Mouse (Mus musculus) adrenal gland (tissue): ENCODE data around the gene Magi1.

ENCODE experiments used
- intact Hi-C: fragments of 180-260 bp; cut with DNase I; formaldehyde crosslinking; loops from one replicate; pipeline ENCODE4 v1.15.1; 2025

The Magi1 gene

DNA sequence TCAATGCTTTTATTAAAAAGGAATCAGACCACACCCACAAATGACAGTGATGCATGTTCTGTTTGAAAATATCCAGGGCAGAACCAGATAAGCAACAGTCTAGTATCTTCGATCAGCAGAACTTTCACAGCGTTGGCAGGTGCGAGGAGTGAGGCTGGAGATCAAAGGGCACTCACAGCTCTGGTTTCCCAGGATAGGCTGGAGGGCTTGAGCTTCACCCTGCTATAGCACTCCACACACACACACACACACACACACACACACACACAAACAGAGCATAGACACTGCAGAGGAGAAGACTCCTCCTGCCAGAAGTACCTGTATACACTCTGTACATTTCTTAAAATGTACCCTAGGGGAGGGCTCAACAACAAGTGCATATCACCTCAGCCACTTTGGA, 214.3 kb downstream of the Magi1 start:
- intact Hi-C loops, result no loop called here

DNA sequence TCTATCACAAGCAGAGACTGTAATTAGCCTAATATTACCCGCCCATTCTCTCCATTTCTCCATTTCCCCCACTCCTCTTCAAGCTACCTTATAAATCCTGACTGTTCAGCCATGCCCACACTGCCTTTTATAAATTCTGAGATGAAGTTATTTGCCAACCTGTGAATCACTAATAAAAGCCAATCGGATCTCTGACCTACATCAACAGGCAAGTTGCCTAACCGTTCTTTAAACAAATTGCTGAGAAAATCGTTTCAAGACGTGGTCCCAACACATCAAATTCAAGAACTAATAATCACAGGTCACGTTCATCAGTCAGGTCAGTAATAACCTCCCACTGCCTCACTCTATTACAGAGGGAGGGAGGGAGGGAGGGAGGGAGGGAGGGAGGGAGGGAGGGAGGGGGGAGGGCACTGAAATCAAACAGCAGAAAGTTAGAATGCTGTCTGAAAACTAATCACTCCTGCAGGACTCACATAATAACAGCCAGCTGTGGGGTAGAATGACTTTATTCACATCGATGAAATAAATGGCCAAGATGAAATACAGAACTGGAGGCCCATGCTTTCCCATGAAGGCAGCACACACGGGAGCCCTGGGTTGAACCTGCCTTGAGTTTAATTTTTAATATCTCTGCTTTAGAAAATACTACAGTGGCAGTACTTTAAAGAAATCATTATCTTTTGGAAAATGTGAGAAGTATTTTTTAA, 215.8 kb downstream of the Magi1 start:
- intact Hi-C loops, result no loop called here

DNA sequence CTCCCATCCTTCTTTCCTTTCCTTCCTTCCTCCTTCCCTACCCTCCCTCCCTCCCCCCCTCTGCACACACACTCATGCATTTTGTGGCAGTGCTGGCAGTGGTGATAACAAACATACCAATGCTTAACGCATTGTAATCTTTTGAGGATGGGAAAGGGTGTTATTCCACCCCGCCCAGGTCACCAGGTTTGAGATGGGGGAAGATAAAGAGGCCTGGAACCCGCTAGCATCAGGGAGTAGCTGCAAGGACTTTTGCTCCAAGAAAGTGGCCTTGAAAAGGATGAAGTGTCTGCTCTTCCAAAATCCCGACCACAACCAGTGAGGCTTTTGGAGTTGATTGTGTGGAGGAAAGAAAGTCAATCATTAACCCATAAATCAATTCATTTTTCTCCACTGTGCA, 218.9 kb downstream of the Magi1 start:
- intact Hi-C loops, result no loop called here

DNA sequence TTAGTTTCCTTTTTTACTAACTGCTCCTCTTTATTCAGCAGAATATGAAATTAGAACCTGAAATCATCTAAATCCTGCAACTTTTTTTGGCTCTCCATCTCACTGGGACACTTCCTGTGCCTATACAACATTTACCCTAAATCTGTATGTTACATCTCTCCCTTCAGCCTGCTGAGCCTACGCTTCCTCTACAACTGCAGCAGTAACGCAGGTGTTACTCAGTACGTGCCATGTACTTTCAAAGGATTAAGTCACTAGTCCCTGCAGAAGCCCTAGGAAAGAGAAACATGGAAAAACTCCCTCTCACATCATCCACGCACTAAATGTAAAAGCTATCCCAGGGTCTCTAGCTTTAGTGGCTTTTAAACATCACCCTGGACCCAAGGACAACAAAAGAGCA, 220.2 kb downstream of the Magi1 start:
- intact Hi-C loops, result no loop called here

DNA sequence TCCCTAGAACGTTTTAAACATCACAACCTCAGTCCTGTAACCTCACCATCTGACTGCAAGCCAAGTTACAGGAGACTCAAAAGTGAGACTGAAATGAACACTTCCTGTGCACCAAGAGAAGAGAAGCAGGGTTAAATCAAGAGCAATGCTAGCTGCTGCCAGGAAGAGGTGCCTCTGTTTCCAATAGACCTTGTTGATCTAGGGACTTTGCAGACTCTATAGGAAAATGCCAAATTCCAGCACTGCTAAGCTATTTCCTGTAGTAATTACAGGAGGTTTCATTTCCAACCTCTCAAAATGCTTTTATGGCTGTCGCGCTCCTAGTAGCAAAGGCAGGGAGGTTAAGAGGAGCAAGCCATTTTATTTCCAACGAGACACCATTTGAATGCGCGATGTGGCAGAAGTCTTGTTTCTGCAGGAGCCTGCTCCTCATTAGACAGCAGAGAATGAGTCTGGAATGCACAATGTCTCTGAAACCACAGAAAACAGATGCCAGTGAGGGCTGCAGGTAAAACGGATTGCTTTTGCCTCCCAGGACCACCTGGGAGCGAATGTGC, 222.2 kb downstream of the Magi1 start:
- intact Hi-C loops, result no loop called here

DNA sequence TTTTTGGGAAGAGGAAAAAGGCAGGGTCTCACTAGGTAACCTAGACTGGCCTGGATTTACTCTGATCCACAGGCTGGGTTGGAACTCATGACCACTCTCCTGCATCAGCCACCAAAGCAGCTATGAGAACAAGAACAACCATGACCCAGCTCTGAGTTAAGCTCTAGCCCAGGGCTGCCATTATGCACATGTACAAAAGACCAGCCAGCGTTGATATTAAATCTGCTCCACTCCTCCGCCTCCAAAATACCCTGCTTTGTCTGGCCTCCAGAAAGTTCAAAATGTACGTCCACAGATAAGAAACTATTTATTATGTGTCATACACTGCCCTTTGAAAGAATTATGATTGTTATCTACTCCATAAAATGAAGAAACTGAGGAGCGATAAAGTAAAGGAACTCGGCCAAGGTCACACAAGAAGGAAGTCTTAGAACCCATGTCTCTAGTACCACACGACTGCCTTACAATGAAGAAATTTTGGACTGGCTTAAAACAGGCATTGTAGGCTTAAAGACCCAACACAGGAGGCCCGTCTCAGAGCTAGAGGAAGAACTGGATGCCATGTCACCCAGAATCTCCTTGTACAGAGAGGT, 223.0 kb downstream of the Magi1 start:
- intact Hi-C loops, result no loop called here

DNA sequence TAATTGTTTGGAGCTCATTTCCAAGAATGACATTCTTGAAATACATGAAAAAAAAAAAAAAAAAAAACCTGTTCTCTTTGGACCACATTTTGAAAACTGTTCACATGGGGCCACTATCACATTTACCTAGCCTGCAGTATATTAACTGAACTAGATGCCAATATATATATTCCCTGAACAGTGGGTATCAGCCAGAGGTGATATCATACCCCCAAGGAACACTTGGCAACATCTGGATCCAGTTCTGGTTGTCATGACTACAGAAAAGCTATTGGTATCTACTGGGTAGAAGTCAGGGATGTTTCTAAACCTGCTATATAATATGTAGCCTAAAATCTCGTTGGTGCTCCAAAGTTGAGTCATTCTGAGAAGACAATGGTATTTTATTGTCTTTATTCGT, 224.6 kb downstream of the Magi1 start:
- intact Hi-C loops, result no loop called here

DNA sequence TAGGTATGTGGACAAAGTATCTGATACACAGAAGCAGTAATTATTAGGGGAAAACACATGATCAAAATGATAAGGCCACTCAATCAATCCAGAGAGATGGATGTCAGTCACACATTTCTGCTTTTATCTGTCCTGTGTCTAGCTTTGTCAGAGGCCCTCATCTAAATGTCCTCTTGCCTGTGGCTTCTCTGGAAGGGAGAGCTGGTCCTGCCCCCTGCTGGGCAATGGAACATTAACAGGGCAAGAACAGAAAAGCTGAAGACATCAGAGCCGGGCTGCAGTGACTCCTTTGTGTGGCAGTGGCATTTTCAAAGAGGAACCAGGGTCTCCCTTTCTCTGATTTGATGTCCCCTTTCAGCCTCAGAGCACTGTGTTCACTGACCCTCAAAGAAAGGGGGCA, 229.8 kb downstream of the Magi1 start:
- intact Hi-C loops, result loop anchor here (5.0 kb wide), 1 partner anchor 297 kb away; no protein-coding TSS in a partner anchor

DNA sequence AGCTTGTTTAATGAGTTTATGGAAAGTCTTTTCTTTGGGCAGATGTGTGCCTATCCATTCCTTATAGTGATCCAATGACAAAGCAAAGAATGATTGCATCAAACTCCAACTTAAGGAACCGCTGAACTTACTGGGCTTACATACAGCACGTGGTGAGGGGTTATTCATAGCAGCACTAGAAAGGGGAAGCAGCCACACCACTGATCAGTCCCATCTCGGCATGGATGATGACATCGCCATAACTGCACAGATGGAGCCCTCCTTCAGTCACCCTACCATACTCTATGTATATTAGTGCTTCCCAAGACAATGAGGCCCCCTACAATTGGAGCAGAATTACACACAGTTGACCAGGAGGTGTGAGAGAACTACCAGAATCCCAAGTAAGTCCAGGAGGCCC, 238.5 kb downstream of the Magi1 start:
- intact Hi-C loops, result no loop called here

DNA sequence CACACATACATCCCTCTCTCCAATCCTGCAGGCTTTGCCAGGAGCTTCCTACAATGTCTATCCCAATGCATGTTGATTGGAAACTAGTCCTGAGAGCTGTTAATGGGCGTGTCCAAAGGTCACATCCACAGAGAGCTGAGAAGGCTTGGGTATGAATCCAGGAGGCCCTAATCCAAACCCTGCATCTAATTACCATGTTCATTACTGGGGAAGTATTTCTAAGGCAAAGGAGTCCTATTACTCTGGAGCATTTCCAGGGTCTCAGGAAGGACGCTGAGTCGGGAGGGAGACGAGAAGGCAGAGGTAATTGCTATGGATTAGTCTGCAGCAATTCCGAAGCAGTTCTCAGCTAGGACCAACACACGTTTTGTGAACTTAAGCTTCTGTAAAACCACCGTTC, 240.3 kb downstream of the Magi1 start:
- intact Hi-C loops, result loop anchor here (5.0 kb wide), 1 partner anchor 281 kb away; no protein-coding TSS in a partner anchor

DNA sequence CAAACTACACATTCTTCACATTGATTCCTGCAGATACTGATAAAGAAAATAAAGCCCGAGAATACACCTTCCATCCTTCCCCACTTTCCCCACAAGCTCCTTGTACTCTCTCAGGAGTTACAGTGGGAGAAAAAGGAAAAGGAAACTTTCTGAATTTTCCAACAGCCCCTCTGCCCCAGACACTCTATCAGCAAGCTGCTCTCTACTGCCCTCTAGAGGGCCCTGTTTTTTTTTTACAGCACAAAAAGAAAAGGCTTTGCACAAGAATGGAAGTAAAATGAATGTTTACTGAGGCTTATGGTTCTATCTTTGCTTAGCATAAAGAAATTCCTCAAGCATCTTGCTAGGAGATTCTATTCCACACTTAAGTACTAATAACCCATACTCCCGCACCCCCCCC, 243.6 kb downstream of the Magi1 start:
- intact Hi-C loops, result loop anchor here (5.0 kb wide), 1 partner anchor 278 kb away; no protein-coding TSS in a partner anchor

DNA sequence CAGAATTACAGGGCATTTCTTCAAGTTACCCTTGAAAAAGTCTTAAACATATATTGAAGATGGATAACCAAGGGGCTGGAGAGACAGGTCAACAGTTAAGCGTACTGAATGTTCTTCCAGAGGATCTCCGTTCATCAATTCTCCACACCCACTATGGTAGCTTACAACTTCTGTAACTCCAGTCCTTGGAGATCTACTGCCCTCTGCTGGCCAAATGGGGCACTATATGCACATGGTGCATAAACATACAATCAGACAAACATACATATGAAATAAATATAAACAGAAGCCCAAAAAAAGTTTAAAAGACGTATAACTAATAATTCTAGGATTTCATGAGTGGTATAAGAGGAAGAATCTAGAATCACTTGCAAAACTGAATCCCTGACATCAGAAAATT, 244.8 kb downstream of the Magi1 start:
- intact Hi-C loops, result loop anchor here (5.0 kb wide), 1 partner anchor 42 kb away; no protein-coding TSS in a partner anchor

DNA sequence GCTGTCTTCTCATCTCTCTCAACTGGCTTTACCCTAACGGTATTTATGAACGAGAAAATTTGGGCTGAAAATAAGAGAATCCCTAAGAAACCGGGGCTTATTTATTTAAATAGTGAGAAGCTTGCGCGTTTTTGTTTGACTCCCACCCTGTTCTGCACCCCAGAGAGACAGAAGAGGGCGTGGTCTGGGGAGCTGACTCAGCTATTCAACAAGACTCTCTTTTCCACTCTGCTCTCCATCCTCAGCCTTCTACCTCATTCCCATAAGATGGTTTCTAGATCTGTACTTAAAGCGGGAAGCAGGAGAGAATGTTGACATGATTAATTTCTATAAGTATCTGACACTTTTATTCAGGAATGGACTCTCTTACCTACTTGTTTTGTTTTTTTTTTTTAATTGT, 247.2 kb downstream of the Magi1 start:
- intact Hi-C loops, result loop anchor here (5.0 kb wide), 1 partner anchor 39 kb away; no protein-coding TSS in a partner anchor

DNA sequence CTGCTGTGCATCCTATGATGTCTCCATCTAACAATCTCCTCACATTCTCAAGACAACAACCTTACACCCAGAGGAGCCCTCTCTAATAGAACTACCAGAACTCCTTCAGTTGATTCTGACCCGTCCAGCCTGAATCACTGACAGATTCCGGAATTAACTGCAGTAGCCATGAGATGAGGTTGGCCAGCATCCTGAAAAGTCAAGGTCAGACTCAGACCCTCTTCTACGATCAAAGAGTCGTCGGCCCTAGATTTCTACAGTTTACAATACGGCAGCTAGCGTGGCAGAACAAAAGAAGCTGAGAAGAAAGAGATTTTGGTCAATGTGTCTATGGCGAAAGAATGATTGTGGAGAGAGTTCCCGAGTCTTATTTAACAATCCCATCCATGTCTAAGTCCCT, 257.4 kb downstream of the Magi1 start:
- intact Hi-C loops, result no loop called here

DNA sequence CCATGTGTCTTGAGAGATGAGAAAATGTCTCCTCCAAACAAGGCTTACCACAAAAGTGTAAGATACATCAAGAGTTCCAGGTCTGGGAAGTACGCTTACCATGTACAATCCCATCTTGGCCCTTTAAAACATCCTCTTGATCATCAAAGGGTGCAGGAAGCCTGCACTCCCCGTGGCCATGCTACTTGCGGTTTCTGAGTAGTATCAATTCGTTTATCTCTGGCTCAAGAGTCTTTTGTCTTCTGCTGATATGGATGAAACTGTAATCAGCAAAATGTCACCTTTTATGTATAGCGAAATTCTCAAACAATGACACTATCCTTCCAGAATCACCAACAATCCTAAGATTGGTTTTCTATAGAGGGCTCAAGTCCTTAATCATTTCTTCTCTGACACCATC, 261.3 kb downstream of the Magi1 start:
- intact Hi-C loops, result no loop called here

DNA sequence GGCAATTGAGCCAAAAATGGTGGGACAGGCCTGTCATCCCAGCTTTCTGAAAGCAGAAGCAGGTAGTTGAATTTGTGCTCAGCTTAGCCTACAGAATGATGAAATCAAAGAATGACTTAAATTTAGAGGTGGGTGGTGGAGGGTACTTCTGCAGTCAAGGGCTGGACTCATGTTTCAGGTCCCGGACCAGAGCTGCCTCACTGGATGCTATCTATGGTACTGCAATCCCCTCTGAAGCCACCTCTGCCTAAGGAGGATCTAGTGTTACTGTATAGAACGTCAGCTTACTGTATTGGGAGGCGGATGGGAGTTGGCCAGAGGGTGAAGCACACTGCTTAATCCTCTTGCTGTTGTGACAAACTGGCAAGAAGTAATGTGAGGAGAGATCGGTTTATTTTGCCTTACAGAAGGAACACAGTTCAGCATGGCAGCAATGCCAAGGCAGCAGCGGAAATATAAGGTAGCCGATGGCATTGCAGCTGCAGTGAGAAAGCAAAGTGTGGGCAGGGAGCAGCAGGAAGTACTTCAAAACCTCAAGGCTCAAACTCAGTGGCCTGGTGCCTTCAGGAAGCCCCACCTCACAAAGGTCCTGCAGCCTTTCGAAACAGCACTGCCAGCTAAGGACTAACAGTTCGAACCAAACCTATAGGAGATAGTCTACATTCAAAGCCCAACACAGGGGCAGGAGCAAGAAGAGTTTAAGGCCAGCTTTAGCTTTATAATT, 262.3 kb downstream of the Magi1 start:
- intact Hi-C loops, result no loop called here

DNA sequence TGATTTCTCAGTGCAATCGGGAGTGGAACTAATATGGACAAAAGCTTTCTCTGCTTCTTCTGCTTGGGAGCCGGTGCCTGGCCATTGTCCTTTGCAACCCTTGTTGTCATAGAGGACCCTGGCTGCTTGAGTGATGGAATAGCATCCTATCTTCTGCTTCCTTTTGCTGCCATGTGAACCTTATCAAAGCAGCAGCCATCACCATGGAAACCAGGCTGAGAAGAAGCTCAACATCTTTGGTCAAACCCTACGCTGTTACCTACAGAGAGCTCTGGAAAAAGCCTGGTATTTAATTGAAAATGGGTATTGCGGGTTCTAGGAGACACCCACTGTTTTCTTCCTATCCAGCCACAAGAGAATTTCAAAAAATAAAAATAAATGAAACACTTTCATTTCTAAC, 263.2 kb downstream of the Magi1 start:
- intact Hi-C loops, result no loop called here

DNA sequence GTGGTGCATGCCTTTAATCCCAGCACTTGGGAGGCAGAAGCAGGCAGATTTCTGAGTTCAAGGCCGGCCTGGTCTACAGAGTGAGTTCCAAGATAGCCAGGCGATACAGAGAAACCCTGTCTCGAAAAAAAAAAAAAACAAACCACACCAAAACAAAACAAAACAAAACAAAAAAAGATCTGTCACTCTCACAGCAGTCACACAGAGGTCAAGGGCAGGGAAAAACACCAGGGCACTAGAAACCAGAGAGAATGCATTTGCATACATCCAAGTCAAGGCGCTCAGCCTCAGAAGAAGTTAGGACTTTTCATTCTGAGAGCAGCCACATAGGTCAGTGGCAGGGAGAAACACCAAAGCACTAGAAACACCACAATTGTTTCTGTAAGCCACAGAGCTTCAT, 263.8 kb downstream of the Magi1 start:
- intact Hi-C loops, result no loop called here

DNA sequence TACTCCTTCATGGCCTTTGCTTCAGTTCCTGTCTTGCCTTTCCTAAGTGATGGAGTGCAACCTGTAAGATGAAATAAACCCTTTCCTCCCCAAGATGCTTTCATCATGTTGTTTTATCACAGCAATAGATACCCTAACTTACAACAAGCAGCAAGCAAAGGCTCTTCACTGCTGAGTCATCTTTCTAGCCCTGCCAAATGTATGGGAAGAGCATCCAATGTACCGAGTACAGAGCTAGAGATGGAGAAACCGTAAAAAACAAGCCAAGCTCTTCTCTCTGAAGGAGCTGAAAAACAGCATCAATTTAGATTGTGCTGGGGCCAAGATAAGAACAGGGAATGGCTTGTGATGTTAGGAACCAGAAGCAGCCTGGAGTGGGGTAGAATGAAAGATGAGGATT, 270.0 kb downstream of the Magi1 start:
- intact Hi-C loops, result no loop called here

DNA sequence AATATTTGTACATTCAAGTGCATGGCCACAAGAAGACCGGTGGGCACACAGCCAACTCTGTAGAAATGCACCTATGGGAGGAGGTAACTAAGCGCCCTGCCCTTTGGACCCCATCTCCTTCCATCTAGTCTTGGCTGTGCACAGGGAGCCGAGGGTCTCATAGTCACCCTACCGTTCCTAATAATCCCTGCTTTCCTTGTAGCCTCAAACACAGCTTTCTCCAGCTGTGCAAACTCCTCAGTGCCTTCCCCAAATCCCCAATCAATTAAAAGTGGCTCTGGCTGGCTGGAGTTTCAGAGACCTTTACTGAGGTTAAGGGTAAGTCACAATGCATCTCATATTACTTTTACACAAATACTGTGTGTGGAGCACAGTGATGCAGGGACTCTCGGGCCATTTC, 271.8 kb downstream of the Magi1 start:
- intact Hi-C loops, result no loop called here

DNA sequence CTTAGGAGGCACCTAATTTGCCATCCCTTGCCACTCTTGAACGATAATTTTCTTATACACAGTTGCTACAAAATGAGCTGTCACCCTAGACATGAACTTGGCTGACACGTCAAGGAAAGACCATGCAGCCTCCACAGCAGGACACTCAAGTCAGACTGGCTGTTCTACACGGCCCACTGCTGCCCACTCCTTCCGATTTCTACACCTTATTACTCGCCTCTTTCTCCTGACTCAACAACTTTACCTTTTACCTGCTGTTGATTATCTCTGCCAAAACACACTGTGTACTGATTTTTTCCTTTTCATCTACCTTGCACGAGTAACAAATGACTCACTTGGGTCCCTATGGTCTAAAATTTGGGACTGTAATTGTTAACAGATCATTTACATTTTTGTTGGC, 272.2 kb downstream of the Magi1 start:
- intact Hi-C loops, result no loop called here

DNA sequence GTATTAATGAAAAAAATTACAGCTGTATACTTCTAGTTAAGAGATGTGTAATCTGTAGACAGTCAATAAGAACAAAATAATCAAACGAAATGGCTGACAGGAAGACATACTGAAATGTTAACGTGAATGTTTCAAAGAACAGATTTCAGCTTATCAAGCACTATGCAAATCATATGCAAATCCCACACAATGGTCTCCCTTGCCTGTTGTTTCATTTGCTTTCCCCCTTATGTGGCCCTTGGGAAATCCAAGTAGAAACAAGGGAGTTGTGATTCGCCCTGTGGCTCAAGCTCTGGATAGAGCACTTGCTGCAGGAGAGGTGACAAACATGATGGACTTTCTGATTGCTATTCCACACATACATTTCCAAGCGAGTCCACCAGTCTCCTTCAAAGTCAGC, 275.1 kb downstream of the Magi1 start:
- intact Hi-C loops, result no loop called here
